Mouse (Mus musculus) thymus, postnatal 10 days (tissue): ENCODE results near the gene Agap2.

Source experiments
- DNase-seq, 2 experiments: peaks; one replicate each; pipeline ENCODE4 v3.0.0; 2021; ENCODE audit warnings: low spot score in 2 of 2

Gene Agap2

GRCm38 (mm10) chr10:127076082-127076481 lies 998 bp downstream of the Agap2 start:
- DNase-seq: peak; percentile 63 to 73

GRCm38 (mm10) chr10:127077515-127077914 lies 2.4 kb downstream of the Agap2 start:
- DNase-seq: no peak

GRCm38 (mm10) chr10:127078001-127078676 lies 3.1 kb downstream of the Agap2 start:
- DNase-seq: no peak

GRCm38 (mm10) chr10:127078677-127079575 lies 3.8 kb downstream of the Agap2 start:
- DNase-seq: no peak

GRCm38 (mm10) chr10:127079665-127080391 lies 4.7 kb downstream of the Agap2 start:
- DNase-seq: no peak

GRCm38 (mm10) chr10:127080901-127081780 lies 6.1 kb downstream of the Agap2 start:
- DNase-seq: no peak

GRCm38 (mm10) chr10:127081996-127082620 lies 7.0 kb downstream of the Agap2 start:
- DNase-seq: no peak

GRCm38 (mm10) chr10:127083292-127083914 lies 8.3 kb downstream of the Agap2 start:
- DNase-seq: no peak

- DNase-seq: no peak
Measured at GRCm38 (mm10) chr10:127083915-127084306, 8.8 kb downstream of the Agap2 start.

GRCm38 (mm10) chr10:127085052-127085451 lies 10.0 kb downstream of the Agap2 start:
- DNase-seq: no peak

- no peak for DNase-seq
Measured at GRCm38 (mm10) chr10:127085633-127086032, 10.5 kb downstream of the Agap2 start.

GRCm38 (mm10) chr10:127090560-127091411 lies 15.7 kb downstream of the Agap2 start:
- no peak for DNase-seq

- DNase-seq: no peak
Measured at GRCm38 (mm10) chr10:127091507-127092396, 16.7 kb downstream of the Agap2 start.

- no peak for DNase-seq
Measured at GRCm38 (mm10) chr10:127092742-127093141, 17.7 kb downstream of the Agap2 start.

GRCm38 (mm10) chr10:127094382-127094802 lies 19.3 kb downstream of the Agap2 start:
- no peak for DNase-seq

GRCm38 (mm10) chr10:127098514-127098913 lies 23.4 kb downstream of the Agap2 start:
- DNase-seq: no peak

- DNase-seq: no peak
Measured at GRCm38 (mm10) chr10:127099191-127099590, 24.1 kb downstream of the Agap2 start.

GRCm38 (mm10) chr10:127099868-127100267 lies 24.8 kb downstream of the Agap2 start:
- no peak for DNase-seq
